Mouse (Mus musculus) cerebellum, postnatal 4 days (tissue): ENCODE data around the gene Uqcrq.
A peak's percentile ranks its signal among the peaks of the same experiment; 100 is the strongest.

ENCODE experiments used
- DNase-seq, 2 experiments: peaks; one replicate each; pipeline ENCODE4 v3.0.0; 2022; ENCODE audit warnings: low spot score in 2 of 2, mixed read lengths in 1 of 2

Uqcrq gene

GRCm38 (mm10) chr11:53430670-53431346 lies at the start of gene Uqcrq, which contains the start of gene Gdf9:
Uqcrq (minus strand) TSS chr11:53430831.
Gdf9 (plus strand) TSS chr11:53431023.
- DNase-seq: peak; percentile 83 to 96

GRCm38 (mm10) chr11:53479783-53480301 lies 49.2 kb upstream of the Uqcrq start, which contains the start of the genes Gm9945 and Sowaha:
Gm9945 (plus strand) TSS chr11:53480166.
Sowaha (minus strand) TSS chr11:53480274.
- no peak for DNase-seq

- DNase-seq: no peak
Measured at GRCm38 (mm10) chr11:53479171-53479782, 48.6 kb upstream of the Uqcrq start.

GRCm38 (mm10) chr11:53478383-53479170 lies 47.9 kb upstream of the Uqcrq start:
- DNase-seq: no peak

GRCm38 (mm10) chr11:53477833-53478232 lies 47.2 kb upstream of the Uqcrq start:
- DNase-seq: no peak

GRCm38 (mm10) chr11:53475620-53476019 lies 45.0 kb upstream of the Uqcrq start:
- DNase-seq: no peak

- no peak for DNase-seq
Measured at GRCm38 (mm10) chr11:53472709-53473108, 42.1 kb upstream of the Uqcrq start.

- peak; percentile 81 to 93 for DNase-seq
Measured at GRCm38 (mm10) chr11:53469968-53470695, 39.5 kb upstream of the Uqcrq start, which contains the start of gene Gm9837. Gm9837 (minus strand) TSS chr11:53470479.

- DNase-seq: no peak
Measured at GRCm38 (mm10) chr11:53469294-53469967, 38.8 kb upstream of the Uqcrq start.

GRCm38 (mm10) chr11:53466231-53466971 lies 35.8 kb upstream of the Uqcrq start:
- peak; percentile 77 to 88 for DNase-seq

GRCm38 (mm10) chr11:53463551-53464424 lies 33.2 kb upstream of the Uqcrq start:
- no peak for DNase-seq

- no peak for DNase-seq
Measured at GRCm38 (mm10) chr11:53461727-53462126, 31.1 kb upstream of the Uqcrq start.

GRCm38 (mm10) chr11:53460192-53460591 lies 29.6 kb upstream of the Uqcrq start:
- no peak for DNase-seq

GRCm38 (mm10) chr11:53458996-53459395 lies 28.4 kb upstream of the Uqcrq start:
- no peak for DNase-seq

GRCm38 (mm10) chr11:53457372-53457954 lies 26.8 kb upstream of the Uqcrq start:
- no peak for DNase-seq

GRCm38 (mm10) chr11:53456474-53457371 lies 26.1 kb upstream of the Uqcrq start, which contains the start of the genes Gm10447 and Shroom1:
Gm10447 (minus strand) TSS chr11:53457110.
Shroom1 (plus strand) TSS chr11:53457205.
- no peak for DNase-seq

- no peak for DNase-seq
Measured at GRCm38 (mm10) chr11:53453031-53453430, 22.4 kb upstream of the Uqcrq start.
